Mouse (Mus musculus): Measurements from ENCODE around the gene Angptl2.

Angptl2 gene

DNA sequence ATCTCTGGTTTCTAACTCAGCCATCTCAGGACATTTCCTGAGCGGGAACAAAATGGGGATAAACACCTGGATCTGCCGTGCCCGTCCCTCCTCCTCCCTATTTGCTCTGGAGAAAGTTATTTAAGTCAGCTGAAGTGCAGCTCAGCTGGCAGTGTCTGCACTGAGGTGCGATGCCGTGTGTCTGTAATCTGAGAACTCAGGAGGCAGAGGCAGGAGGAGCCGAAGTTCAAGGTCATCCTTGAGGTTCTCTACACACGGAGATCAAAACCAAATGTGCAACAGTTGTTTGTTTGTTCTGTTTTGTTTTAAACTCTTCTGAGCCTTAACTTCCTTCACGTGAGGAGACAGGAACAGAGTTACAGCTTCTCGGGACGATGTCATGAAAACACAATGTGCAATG lies 14.8 kb downstream of the Angptl2 start:
- no peak for DNase-seq (ENCODE audit: low spot score)

GRCm38 (mm10) chr2:33231788-33232187 lies 15.9 kb downstream of the Angptl2 start:
- no peak for DNase-seq (ENCODE audit: low spot score)

GRCm38 (mm10) chr2:33232782-33233570 lies 17.1 kb downstream of the Angptl2 start:
- DNase-seq (ENCODE audit: low spot score), result no peak

- no peak for DNase-seq (ENCODE audit: low spot score)
These were observed 18.0 kb downstream of the Angptl2 start for GRCm38 (mm10) chr2:33233856-33234255.

DNA sequence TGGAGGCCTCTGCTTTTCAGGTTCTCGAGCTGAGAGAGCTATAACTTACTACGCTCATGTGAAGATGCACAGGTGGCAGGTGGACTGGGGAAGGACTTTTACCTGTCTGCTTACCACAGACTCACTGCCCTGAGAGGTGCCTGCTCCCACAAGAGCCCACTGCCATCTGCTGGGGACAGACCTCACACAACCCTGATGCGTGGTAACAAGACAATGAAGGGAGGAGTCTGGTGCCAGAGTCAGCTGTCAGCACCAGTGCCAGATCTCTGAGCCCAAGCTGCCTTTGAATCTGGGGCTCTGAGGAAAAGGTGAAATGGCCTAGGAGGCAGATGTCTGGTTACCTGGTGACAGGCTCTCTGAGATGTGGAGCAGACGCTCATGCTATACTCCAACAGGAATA lies 19.0 kb downstream of the Angptl2 start:
- peak; percentile 37 for DNase-seq (ENCODE audit: low spot score)

DNA sequence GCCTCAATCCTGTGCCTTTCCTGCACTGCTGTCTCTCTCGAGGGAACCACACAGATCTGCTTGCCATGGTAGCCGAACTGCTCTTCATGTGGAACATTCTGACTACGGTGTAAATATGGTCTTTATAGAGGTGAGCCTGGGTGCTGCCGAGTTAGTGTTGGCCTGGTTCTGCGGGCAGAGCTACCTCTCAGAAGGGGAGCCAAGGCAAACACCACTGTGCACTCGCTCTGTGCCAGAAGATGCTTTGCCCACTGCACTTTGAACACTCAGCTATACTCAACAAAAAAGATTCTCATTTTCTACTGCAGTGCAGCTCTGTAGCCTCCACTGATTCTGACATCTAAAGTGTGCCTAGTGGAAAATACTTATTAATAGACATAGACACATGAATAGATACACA lies 21.7 kb downstream of the Angptl2 start:
- no peak for DNase-seq (ENCODE audit: low spot score)

GRCm38 (mm10) chr2:33244880-33245279 lies 29.0 kb downstream of the Angptl2 start:
- no peak for DNase-seq (ENCODE audit: low spot score)

- DNase-seq (ENCODE audit: low spot score), result no peak
These were observed 29.5 kb downstream of the Angptl2 start for GRCm38 (mm10) chr2:33245350-33245749.

DNA sequence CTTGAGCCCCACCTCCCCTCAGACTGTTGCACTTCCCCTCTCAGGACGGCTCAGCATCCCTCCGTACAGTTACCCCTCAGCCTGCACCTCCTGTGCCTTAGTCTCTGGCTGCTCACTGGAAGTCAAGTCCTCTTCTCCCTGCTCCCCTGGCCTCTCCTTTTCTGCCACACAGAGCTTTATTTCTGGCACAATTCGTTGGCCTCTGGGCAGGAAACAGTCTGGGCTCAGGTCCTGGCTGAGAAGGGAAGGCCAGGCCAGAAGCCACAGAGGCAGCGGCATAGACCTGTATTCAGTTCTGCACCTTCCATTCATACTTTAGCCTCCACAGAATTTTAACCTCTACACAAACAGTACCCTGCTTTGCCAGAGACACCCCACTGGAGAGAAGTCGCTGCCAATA lies 31.0 kb downstream of the Angptl2 start:
- no peak for DNase-seq (ENCODE audit: low spot score)

- DNase-seq (ENCODE audit: low spot score), result no peak
These were observed 32.7 kb downstream of the Angptl2 start for GRCm38 (mm10) chr2:33248549-33248948.

GRCm38 (mm10) chr2:33249922-33250633 lies 34.2 kb downstream of the Angptl2 start:
- no peak for DNase-seq (ENCODE audit: low spot score)

- DNase-seq (ENCODE audit: low spot score), result no peak
These were observed 36.9 kb downstream of the Angptl2 start for GRCm38 (mm10) chr2:33252751-33253150.

- peak; percentile 34 for DNase-seq (ENCODE audit: low spot score)
These were observed 37.8 kb downstream of the Angptl2 start for GRCm38 (mm10) chr2:33253572-33254190.

DNA sequence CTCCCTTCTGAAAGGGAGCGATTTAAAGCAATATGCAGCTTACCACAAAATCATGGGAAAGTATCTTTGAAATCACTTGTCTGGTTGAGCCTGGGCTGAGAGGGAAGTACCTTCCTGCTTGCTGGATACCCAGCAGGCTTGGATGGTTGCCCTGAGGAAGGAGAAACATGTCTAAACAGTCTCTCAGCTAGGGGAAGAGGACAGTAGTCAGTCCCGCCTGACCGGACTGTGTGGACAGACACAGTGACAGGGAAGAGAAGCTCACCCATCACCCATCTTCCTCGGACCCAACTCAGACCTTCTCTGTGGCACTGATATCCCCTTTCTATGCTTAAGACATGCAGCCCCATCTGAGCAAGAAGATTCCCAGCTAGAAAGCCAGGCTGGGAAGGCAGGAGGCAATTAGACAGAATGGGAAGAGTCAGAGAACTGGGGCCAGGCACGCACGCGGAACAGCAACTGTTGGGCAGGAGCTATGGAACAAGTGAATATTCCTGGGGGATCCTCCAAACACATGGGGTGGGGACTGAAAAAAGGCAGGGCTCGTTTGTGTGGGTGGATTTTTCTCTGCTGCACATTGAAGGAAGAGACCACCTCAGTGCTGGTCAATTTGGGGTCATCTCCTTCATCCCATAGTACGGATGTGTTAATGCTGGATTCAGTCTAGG lies 38.6 kb downstream of the Angptl2 start:
- no peak for DNase-seq (ENCODE audit: low spot score)

GRCm38 (mm10) chr2:33256769-33257537 lies 41.1 kb downstream of the Angptl2 start:
- no peak for DNase-seq (ENCODE audit: low spot score)

DNA sequence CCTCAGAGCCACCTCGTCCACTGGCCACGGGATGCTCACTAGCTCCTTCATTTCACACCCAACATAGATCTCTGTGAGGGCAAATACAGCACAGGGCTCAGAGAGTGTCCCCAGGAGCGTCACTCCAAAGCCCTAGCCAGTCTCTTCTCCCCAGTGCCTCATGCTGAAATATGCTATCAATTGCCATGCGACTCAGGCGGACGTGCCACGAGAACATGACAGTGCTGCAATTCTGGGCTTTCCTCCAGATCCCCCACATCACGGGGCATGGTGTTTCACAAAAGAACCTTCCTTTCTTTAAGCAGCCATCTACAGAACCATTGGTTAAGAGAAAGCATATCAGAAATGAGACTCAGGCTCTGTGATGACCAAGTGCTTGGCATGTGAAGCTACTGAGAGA lies 44.9 kb downstream of the Angptl2 start:
- DNase-seq (ENCODE audit: low spot score), result no peak

- no peak for DNase-seq (ENCODE audit: low spot score)
These were observed 45.6 kb downstream of the Angptl2 start for GRCm38 (mm10) chr2:33261475-33261874.

- DNase-seq (ENCODE audit: low spot score), result no peak
These were observed 49.9 kb downstream of the Angptl2 start for GRCm38 (mm10) chr2:33265793-33266192.

- DNase-seq (ENCODE audit: low spot score), result no peak
These were observed 51.2 kb downstream of the Angptl2 start for GRCm38 (mm10) chr2:33267075-33267474.

- no peak for DNase-seq (ENCODE audit: low spot score)
These were observed 52.7 kb downstream of the Angptl2 start for GRCm38 (mm10) chr2:33268384-33269131.

DNA sequence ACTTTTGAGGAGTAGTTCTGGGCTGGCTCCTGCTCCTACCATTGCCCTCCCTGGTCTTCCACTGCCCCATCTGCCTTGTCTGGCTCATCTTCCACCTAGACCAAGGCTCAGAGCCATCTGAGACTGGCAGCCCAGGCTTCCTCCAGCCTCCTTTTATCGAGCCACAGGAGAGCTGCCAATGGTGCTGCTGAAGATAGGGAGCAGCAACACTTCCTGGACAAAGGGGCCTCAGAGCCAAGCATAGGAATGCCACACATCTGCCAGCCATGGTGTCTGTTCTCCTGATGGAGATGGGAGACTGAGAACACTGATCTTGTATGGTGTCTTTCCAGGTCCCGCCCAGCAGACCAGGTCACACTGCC lies 53.2 kb downstream of the Angptl2 start:
- no peak for DNase-seq (ENCODE audit: low spot score)

Measured in MN1 (cell line).